Mouse (Mus musculus): ENCODE measurements around the gene Hps4.

DNA sequence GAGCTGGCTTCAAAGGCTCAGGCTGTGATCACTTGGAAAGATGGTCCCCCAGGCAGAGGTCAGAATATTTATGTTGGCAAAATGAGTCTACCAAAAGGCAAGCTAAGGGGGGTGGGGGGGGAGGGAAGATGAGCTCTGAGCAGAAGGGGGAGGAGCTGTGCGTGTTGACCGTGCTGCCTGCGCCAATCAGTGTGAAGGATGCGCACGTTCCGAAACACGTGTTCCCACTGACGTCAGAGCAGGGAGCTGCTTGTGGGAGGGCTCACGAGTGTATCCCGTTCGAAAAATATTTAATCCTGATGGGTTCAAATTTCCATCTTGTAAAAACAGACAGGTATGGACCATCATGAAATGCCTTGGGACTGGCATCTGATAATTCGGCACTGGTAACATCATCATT is 76.7 kb downstream of the Hps4 start:
- TF ChIP-seq CTCF (IDR thresholded peaks at IDR 0.05; ENCODE audit: low read depth): no peak
- no peak for TF ChIP-seq EP300 (optimal IDR thresholded peaks at IDR 0.05)

Measured in stomach, postnatal 0 days (tissue).